Mouse (Mus musculus): ENCODE measurements around the gene Zc3h12b.

GRCm38 (mm10) chrX:95969936-95970335 lies 258.5 kb downstream of the Zc3h12b start:
- TF ChIP-seq CTCF (conservative IDR thresholded peaks at IDR 0.05; ENCODE audit: insufficient read depth, insufficient read length, low read depth, low read length) (no peak), POLR2A (IDR thresholded peaks at IDR 0.05; ENCODE audit: low read depth, low read length) (no peak)
